Mouse (Mus musculus) adrenal gland (tissue): ENCODE results near the gene 4930519G04Rik.
"Not testable (repeated sequence)": the region's sequence is repeated elsewhere in the genome, so short reads cannot be mapped to it uniquely, and the experiment has no call there.

ENCODE experiments used
- intact Hi-C: fragments of 180-260 bp; cut with DNase I; formaldehyde crosslinking; loops from one replicate; pipeline ENCODE4 v1.15.1; 2025
- microRNA-seq, 2 experiments: library from miRNA; unstranded; fragments of <30 nt; microRNA quantifications; one replicate each; pipeline ENCODE4; 2019

4930519G04Rik gene

GRCm38 (mm10) chr5:114898857-114899256 is 45.4 kb downstream of the 4930519G04Rik start:
- intact Hi-C loops = no loop called here

DNA sequence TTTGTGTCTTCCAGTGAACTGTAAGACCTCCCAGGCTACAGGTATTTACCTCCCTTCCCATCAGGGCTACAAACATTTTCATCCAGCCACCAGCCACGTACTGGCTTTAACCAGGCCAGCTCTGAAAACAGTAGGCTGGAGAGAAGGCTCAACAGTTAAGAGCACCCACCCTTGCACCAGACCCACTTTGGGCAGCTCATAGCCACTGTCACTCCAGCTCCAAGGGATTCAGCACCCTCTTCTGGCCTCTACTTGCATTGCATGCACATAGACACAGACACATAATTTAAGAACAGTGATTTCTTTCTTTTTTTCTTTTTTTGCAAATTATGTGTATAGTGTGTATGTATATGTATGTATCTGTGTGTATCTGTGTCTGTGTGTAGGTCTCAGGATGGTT is 48.9 kb downstream of the 4930519G04Rik start:
- intact Hi-C loops = loop anchor here (5.0 kb wide), 1 partner anchor 80 kb away; the partner anchor contains the start of gene 1500011B03Rik

DNA sequence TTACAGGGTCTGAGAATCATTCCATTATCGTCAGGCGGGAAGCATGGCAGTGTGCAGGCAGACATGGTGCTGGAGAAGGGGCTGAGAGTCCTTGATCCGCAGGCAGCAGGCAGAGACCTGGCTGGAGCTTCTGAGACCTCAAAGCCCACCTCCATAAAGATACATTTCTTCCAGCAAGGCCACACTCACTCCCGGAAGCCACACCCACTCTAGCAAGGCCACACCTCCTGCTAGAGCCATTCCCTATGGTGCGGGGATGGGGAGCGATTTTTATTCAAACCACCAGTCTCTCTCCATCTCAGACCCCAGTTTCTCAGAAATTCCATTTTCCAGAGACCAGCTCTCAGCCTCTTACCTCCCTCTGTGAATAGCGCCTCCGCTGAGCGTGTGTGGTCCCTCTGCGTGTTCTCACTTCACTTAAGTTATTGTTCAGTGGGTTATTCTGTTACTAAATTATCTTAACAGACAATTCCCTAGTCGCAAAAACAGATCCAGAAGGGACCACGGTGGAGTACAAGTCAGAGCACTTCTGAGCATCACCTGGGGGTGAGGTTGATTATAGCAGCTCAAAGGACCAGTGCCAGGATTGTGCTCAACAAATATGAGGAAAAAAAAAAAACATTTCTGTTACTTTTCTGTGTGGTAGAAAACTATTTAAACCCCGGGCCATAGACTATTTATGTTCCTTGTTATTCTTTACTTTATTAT is 55.3 kb downstream of the 4930519G04Rik start:
- intact Hi-C loops = no loop called here

GRCm38 (mm10) chr5:114913686-114914085 is 60.2 kb downstream of the 4930519G04Rik start:
- intact Hi-C loops = no loop called here

GRCm38 (mm10) chr5:114914855-114915254 is 61.4 kb downstream of the 4930519G04Rik start:
- intact Hi-C loops = no loop called here

DNA sequence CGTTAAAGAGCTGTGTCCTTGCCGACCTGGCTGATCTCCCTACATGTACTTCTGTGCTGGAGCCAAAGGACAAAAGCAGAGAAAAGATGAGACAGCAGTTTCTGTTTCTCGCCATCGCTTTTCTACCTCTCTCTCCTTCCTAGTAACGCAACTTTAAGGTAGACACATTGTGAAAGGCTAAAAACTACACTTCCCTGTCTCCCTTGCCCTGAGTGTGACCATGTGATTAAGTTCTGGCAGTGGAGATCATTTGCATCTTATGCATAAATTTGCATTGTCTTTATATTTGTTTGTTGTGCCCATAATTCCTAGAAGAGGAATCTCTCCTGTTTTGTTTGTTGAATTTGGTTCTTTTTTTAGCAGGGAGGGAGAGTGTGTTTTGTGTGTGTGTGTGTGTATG is 62.4 kb downstream of the 4930519G04Rik start:
- intact Hi-C loops = no loop called here

DNA sequence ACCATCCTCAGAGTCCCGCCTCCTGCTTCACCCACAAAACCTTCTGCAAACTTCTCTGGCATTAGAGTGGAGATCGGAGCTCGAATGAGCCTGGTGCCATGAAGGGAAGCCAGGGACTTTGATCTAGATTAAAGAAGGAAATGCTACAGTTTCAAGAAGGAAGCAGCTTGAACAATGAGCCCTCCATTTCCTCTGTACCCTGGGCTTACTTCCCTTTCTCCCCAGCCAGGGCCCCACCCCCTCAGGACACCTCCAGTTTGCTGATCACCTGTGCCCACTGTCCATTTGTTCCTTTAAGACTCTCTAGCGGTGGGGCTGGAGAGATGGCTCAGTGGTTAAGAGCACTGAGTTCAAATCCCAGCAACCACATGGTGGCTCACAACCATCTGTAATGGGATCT is 63.3 kb downstream of the 4930519G04Rik start:
- intact Hi-C loops = no loop called here

DNA sequence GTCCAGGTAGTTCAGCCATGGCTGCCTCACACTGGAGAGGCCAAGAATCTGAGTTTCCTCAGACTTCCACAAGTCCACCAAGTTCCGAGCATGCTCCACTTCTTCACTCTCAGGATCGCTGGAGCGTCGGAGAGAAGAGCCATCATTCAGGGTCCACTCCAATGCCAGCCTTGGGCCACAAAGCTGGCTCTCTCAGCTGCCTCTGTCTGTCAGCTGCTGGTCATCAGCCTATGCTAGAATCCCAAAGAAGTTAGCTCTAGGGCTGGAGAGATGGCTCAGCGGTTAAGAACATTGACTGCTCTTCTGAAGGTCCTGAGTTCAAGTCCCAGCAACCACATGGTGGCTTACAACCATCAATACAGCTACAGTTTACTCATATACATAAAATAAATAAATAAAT is 63.9 kb downstream of the 4930519G04Rik start:
- intact Hi-C loops = not testable (repeated sequence)

- intact Hi-C loops = no loop called here
These were observed 68.3 kb downstream of the 4930519G04Rik start for GRCm38 (mm10) chr5:114921551-114922365.

- intact Hi-C loops = no loop called here
These were observed 68.9 kb downstream of the 4930519G04Rik start for GRCm38 (mm10) chr5:114922366-114922731.

DNA sequence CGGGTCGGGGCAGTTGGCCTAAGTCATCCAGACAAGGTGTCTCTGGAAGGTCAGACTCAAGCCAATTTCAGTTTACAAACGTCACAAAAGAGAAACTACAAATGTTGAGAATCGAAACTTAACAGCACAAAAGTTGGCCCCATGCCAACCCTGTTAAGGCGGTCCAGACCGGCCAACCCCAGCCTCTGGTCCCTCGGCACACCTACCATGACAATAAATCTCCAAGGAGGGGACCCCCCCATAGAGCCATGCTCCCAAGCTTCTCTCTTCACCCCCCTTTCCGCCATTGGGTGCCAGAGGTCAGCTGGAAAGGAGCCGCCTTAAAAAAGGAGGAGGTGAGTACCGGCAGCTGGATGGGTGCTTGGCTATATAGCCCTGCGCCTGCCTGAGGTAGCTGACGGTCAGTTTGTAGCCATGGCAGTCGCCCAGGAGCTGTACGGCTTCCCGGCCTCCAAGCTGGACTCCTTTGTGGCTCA is 69.6 kb downstream of the 4930519G04Rik start, which contains the start of gene Oasl1:
Gene Oasl1 (plus strand): TSS at position 243 of the 476 bp plus-strand sequence.
- intact Hi-C loops = no loop called here

GRCm38 (mm10) chr5:114926153-114926684 is 72.8 kb downstream of the 4930519G04Rik start:
- intact Hi-C loops = no loop called here

- intact Hi-C loops = no loop called here
These were observed 73.3 kb downstream of the 4930519G04Rik start for GRCm38 (mm10) chr5:114926753-114927152.

DNA sequence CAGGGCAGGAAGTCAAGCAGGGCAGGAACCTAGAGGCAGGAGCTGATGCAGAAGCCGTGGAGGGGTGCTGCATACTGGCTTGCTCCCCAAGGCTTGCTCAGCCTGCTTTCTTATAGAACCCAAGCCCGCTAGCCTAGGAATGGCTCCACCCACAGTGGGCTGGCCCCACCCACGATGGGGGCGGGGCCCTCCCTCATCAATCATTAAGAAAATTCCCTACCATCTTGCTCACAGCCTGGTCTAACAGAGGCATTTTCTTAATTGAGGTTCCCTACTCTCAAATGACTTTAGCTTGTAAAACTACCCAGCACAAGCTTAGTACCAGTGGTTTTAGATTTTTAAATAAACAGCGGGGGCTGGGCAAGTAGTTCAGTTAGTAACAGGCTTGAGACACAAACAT is 78.2 kb downstream of the 4930519G04Rik start:
- intact Hi-C loops = no loop called here

DNA sequence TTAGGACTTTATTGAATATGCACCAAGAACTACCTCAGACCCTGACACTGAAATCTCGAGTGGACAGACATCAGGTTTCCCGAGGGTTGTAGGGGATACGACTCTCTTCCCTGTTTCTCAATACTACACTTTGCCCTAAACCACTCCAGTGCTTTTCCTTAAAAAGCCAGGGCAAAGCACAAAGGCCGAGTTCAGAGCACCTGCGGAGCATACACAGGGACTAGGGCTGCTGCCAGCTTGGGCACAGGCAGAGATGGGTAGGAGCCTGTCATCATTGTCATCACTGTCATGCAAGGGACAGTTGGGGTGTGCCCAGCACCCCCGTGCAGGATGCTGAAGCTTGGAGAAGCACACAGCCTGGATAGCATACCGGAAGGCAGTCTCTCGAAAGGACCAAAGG is 79.7 kb downstream of the 4930519G04Rik start:
- intact Hi-C loops = no loop called here

Small RNAs within 50 kb of the gene (microRNA-seq; reads per million reads assigned to microRNA genes)
- gene Mir6240 = 12.1 to 13.1 reads per million in 2 experiments
